Mouse (Mus musculus) liver, embryonic 14.5 days (tissue): ENCODE data around the gene Med18. TPM values are rescaled to one million over a fixed set of nuclear protein-coding genes. Genes with fewer than 3 reads are reported as not detected.

Experiments used
- ATAC-seq: fragments of 200-750 bp; cut with Nextera tagmentation; 2 replicates; pipeline ENCODE4 v1.8.0; 2017; ENCODE audit warnings: moderate number of reproducible peaks, mild to moderate bottlenecking, moderate library complexity; ENCODE audit not compliant: insufficient read depth
- DNase-seq, 3 experiments: peaks; one replicate each; pipeline ENCODE4 v3.0.0-alpha.2; 2012 to 2013; ENCODE audit warnings: low read depth in 3 of 3, low spot score in 3 of 3
- H3K27ac ChIP-seq: fragments of 300-500 bp; sonication (generic); 2 replicates; pipeline ENCODE4 v1.5.1; 2014; ENCODE audit warnings: moderate library complexity, mild to moderate bottlenecking, control low read depth, inconsistent platforms
- H3K27me3 ChIP-seq: fragments of 300-500 bp; sonication (generic); 2 replicates; pipeline ENCODE4 v1.6.1; 2014; ENCODE audit warnings: mild to moderate bottlenecking, low read length, moderate library complexity; ENCODE audit not compliant: control insufficient read depth, insufficient read depth
- H3K36me3 ChIP-seq: fragments of 300-500 bp; sonication (generic); replicated peaks from 2 replicates; pipeline ENCODE4 v1.6.1; 2014; ENCODE audit warnings: low read depth; ENCODE audit not compliant: control insufficient read depth, insufficient read depth
- H3K4me1 ChIP-seq, 2 experiments: fragments of 200-500 bp in 1 of 2; fragments of 300-500 bp in 1 of 2; sonication (generic) in 1 of 2; replicated peaks; 2 replicates each; pipeline ENCODE4 v1.6.1; 2012 to 2014; ENCODE audit warnings: antibody characterized with exemption in 1 of 2, inconsistent platforms in 1 of 2, low read length in 1 of 2; ENCODE audit not compliant: control insufficient read depth in 2 of 2, insufficient read depth in 2 of 2
- H3K4me2 ChIP-seq: fragments of 300-500 bp; sonication (generic); 2 replicates; pipeline ENCODE4 v1.6.1; 2014; ENCODE audit warnings: low read depth, mild to moderate bottlenecking, control low read depth, moderate library complexity
- H3K4me3 ChIP-seq, 2 experiments: fragments of 200-500 bp in 1 of 2; fragments of 300-500 bp in 1 of 2; sonication (generic) in 1 of 2; 2 replicates each; pipeline ENCODE4 v1.5.1; 2012 to 2014; ENCODE audit warnings: low read depth in 2 of 2, low read length in 2 of 2, mild to moderate bottlenecking in 2 of 2, control low read depth in 1 of 2, inconsistent platforms in 1 of 2, moderate library complexity in 1 of 2; ENCODE audit not compliant: insufficient read depth in 1 of 2
- H3K9ac ChIP-seq: fragments of 300-500 bp; sonication (generic); replicated peaks from 2 replicates; pipeline ENCODE4 v1.6.1; 2014; ENCODE audit warnings: mild to moderate bottlenecking, control low read depth, moderate library complexity
- H3K9me3 ChIP-seq: fragments of 300-500 bp; sonication (generic); 2 replicates; pipeline ENCODE4 v1.6.1; 2016; ENCODE audit warnings: low read length, mixed read lengths; ENCODE audit not compliant: control insufficient read depth
- CTCF ChIP-seq: IDR thresholded peaks from 2 replicates; pipeline ENCODE4 v1.5.1; 2016; ENCODE audit warnings: antibody characterized with exemption, low read depth, control low read depth
- EP300 ChIP-seq: IDR thresholded peaks from 2 replicates; pipeline ENCODE4 v1.6.1; 2016; ENCODE audit warnings: antibody characterized with exemption, low read depth
- WGBS: fragments of 180-500 bp; shearing (Covaris S2); extraction: QIAGEN DNeasy Blood & Tissue Kit; methylation state at CpG from one replicate; pipeline ENCODE4 v1.1.7; 2014; ENCODE audit not compliant: insufficient replicate concordance; 5-methylcytosine and 5-hydroxymethylcytosine counted together
- polyA plus RNA-seq, 2 experiments: library from polyadenylated mRNA; depleted of rRNA in 1 of 2; stranded (reverse) in 1 of 2; unstranded in 1 of 2; fragments of >200 nt; fragmentation: Nextera tagmentation in 1 of 2; extraction: Ambion mirVana in 1 of 2; gene quantifications; 2 replicates each; pipeline versions ENCODE4 v1.2.1 to v1.2.3; 2012 to 2014

The Med18 gene
- polyA plus RNA-seq, 2 experiments, result 3.4 to 4.3 TPM

- DNase-seq (no peak), ATAC-seq (no peak)
- H3K4me2 ChIP-seq, result peak overlapping the region; percentile 21; the same call in 1 of the 2 replicates
- H3K4me1 ChIP-seq, result peaks cover 43 to 59% of the 10 kb centered on the region in 2 experiments
- no peaks in the 10 kb centered on the region for H3K36me3 ChIP-seq
- H3K9me3 ChIP-seq, result no peaks in the 10 kb centered on the region
- no peak overlapping the region for H3K27ac ChIP-seq
- WGBS, result 58% methylated on average over 2 of the region's 2 CpGs
- 0 out of 2 replicates have a peak overlapping the region, but pooled peaks have one; percentile 8 for H3K9ac ChIP-seq
- TF ChIP-seq EP300 (no peak), CTCF (no peak)
- H3K4me3 ChIP-seq, result no peak overlapping the region
- H3K27me3 ChIP-seq, result no peaks in the 10 kb centered on the region
Measured at GRCm38 (mm10) chr4:132507210-132507609, 43.5 kb upstream of the Med18 start.

DNA sequence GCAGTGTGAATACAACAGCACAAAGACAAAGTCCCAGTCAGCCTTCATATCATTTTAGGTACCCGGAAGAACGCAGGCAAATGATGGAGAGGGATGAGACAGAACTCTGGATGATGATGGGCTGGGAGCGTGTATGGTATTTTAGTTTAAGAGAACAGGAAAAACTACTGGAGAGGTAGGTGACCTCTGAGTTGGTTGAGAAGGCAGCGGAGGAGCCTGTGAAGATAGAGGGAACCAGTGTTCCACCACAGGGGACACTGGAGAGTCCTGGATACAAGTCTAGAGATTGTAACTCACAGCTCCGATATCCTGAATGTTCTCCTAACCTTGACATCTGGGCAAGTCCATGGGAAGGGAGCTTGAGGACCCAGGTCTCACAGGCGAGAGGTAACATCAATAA, 42.5 kb upstream of the Med18 start:
- no peak overlapping the region for H3K9ac ChIP-seq
- H3K9me3 ChIP-seq, result no peaks in the 10 kb centered on the region
- ATAC-seq, result no peak
- H3K36me3 ChIP-seq, result no peaks in the 10 kb centered on the region
- DNase-seq, result no peak
- H3K4me3 ChIP-seq, result no peak overlapping the region
- H3K4me2 ChIP-seq, result no peak overlapping the region
- 74% methylated on average over 6 of the region's 6 CpGs for WGBS
- H3K4me1 ChIP-seq, result peaks cover 35 to 51% of the 10 kb centered on the region in 2 experiments
- no peak overlapping the region for H3K27ac ChIP-seq
- H3K27me3 ChIP-seq, result no peaks in the 10 kb centered on the region
- no peak for TF ChIP-seq CTCF
- TF ChIP-seq EP300, result no peak

DNA sequence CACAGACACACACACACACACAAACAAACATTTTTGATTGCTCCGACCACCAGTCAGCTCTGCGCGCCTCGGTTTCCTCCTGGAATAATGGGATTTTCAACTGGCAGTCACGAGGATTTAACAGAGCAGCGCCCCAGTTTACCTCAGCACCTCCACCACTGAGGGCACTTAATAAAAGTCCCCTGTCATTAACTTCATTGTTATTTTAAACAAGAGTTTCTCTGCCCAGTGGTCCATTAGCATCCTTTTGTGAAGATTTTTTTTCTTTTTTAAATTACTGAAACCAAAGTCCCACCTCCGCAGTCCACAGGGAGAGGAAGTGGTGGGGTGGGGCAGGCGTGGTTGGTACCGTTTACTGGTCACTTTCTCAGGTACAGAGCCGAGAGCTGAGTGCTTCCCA, 42.1 kb upstream of the Med18 start:
- Histone ChIP-seq H3K4me1 (peaks cover 30 to 47% of the 10 kb centered on the region in 2 experiments), H3K36me3 (no peaks in the 10 kb centered on the region), H3K4me3 (no peak overlapping the region), H3K27ac (no peak overlapping the region), H3K27me3 (no peaks in the 10 kb centered on the region), H3K9ac (no peak overlapping the region), H3K9me3 (no peaks in the 10 kb centered on the region), H3K4me2 (peak overlapping the region; percentile 38; the same call in 1 of the 2 replicates)
- no peak for ATAC-seq
- DNase-seq, result no peak
- no peak for TF ChIP-seq EP300
- no peak for TF ChIP-seq CTCF
- WGBS, result 53% methylated on average over 10 of the region's 10 CpGs

- TF ChIP-seq EP300 (peak; percentile 18; the same call in 1 of the 2 replicates), CTCF (no peak)
- no peak overlapping the region for H3K4me3 ChIP-seq
- no peaks in the 10 kb centered on the region for H3K9me3 ChIP-seq
- H3K36me3 ChIP-seq, result no peaks in the 10 kb centered on the region
- H3K27ac ChIP-seq, result peak overlapping the region; percentile 48
- DNase-seq, result no peak
- peaks cover 27 to 44% of the 10 kb centered on the region in 2 experiments for H3K4me1 ChIP-seq
- 37% methylated on average over 6 of the region's 6 CpGs for WGBS
- ATAC-seq, result peak; percentile 29; the same call in 1 of the 2 replicates
- peak overlapping the region; percentile 20 for H3K9ac ChIP-seq
- no peaks in the 10 kb centered on the region for H3K27me3 ChIP-seq
- H3K4me2 ChIP-seq, result peak overlapping the region; percentile 38
Measured at GRCm38 (mm10) chr4:132505034-132505738, 41.5 kb upstream of the Med18 start.

DNA sequence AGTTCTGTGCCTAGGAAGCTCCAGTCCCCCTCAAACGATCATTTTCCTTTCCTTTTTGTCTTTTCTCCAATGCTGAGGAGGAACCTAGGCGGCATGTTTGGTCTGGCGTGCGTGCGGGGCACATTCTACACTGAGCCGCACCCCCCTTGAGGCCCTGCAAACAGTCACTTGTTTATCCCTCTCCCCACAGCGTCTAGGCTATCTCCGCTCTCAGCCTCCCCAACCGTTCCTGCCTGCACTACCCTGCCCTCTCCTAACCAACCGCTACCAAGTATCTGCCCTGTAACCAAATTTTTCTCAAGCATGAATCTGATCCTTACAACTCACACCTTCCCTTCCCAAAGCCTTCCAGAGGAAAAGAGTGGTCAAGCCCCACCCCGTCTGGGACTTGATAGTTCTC, 39.6 kb upstream of the Med18 start:
- peak overlapping the region; percentile 3; the same call in 1 of the 2 replicates for H3K27ac ChIP-seq
- no peaks in the 10 kb centered on the region; the same call in 1 of the 2 replicates for H3K36me3 ChIP-seq
- H3K4me2 ChIP-seq, result peak overlapping the region; percentile 38
- peak; percentile 82 for ATAC-seq
- TF ChIP-seq EP300 (peak; percentile 81), CTCF (no peak)
- WGBS, result 24% methylated on average over 11 of the region's 11 CpGs
- no peaks in the 10 kb centered on the region for H3K27me3 ChIP-seq
- no peaks in the 10 kb centered on the region for H3K9me3 ChIP-seq
- DNase-seq, result no peak
- H3K4me1 ChIP-seq, result peaks cover 27 to 37% of the 10 kb centered on the region in 2 experiments
- no peak overlapping the region for H3K9ac ChIP-seq
- no peak overlapping the region for H3K4me3 ChIP-seq
